Mouse (Mus musculus) ES-E14 (cell line): ENCODE results near the gene Slc29a3. TPM values are rescaled to one million over a fixed set of nuclear protein-coding genes. Genes with fewer than 3 reads are reported as not detected.

ENCODE experiments used
- DNase-seq: peaks from one replicate; pipeline ENCODE4 v3.0.0-alpha.2; 2013; ENCODE audit warnings: low read depth, low spot score
- H3K27ac ChIP-seq: 2 replicates; pipeline ENCODE4 v1.5.1; 2012; ENCODE audit warnings: low read depth, mild to moderate bottlenecking, low read length, moderate library complexity, mixed read lengths; ENCODE audit not compliant: poor library complexity, insufficient read depth, severe bottlenecking
- H3K36me3 ChIP-seq: 2 replicates; pipeline ENCODE4 v1.6.1; 2012; ENCODE audit warnings: mild to moderate bottlenecking, low read length, moderate library complexity, mixed read lengths; ENCODE audit not compliant: control insufficient read depth, poor library complexity, insufficient read depth, severe bottlenecking
- H3K4me1 ChIP-seq, 2 experiments: fragments of 150-350 bp in 1 of 2; sonication (generic) in 1 of 2; 2 replicates each; pipeline ENCODE4 v1.6.1; 2012; ENCODE audit warnings: low read length in 2 of 2, mild to moderate bottlenecking in 1 of 2, mixed read lengths in 1 of 2; ENCODE audit not compliant: control insufficient read depth in 2 of 2, insufficient read depth in 2 of 2, poor library complexity in 1 of 2
- H3K4me3 ChIP-seq, 2 experiments: fragments of 150-350 bp in 1 of 2; sonication (generic) in 1 of 2; 2 replicates each; pipeline ENCODE4 v1.5.1; 2012; ENCODE audit warnings: low read length in 2 of 2, low read depth in 1 of 2, mild to moderate bottlenecking in 1 of 2, mixed read lengths in 1 of 2; ENCODE audit not compliant: insufficient read depth in 1 of 2, poor library complexity in 1 of 2, severe bottlenecking in 1 of 2
- H3K9ac ChIP-seq: 2 replicates; pipeline ENCODE4 v1.6.1; 2012; ENCODE audit warnings: low read depth, mild to moderate bottlenecking, low read length, mixed read lengths; ENCODE audit not compliant: poor library complexity, insufficient read depth, severe bottlenecking
- H3K9me3 ChIP-seq: fragments of 150-350 bp; sonication (generic); 2 replicates; pipeline ENCODE4 v1.6.1; 2012; ENCODE audit warnings: low read depth, mild to moderate bottlenecking, low read length; ENCODE audit not compliant: control insufficient read depth, insufficient read depth
- CHD2 ChIP-seq: IDR thresholded peaks from 2 replicates; pipeline ENCODE4 v1.6.1; 2014; ENCODE audit warnings: mild to moderate bottlenecking, low read depth, low read length, inconsistent platforms
- HCFC1 ChIP-seq: IDR thresholded peaks from 2 replicates; pipeline ENCODE4 v1.6.1; 2012; ENCODE audit warnings: low read length, inconsistent platforms, borderline replicate concordance; ENCODE audit not compliant: insufficient read depth
- MAFK ChIP-seq: IDR thresholded peaks from 2 replicates; pipeline ENCODE4 v1.6.1; 2014; ENCODE audit warnings: mild to moderate bottlenecking, low read depth, low read length, inconsistent platforms; ENCODE audit not compliant: insufficient read depth
- ZC3H11A ChIP-seq: IDR thresholded peaks from 2 replicates; pipeline ENCODE4 v1.6.1; 2012; ENCODE audit warnings: low read depth, mild to moderate bottlenecking, inconsistent platforms, low read length, borderline replicate concordance
- ZNF384 ChIP-seq: IDR thresholded peaks from 2 replicates; pipeline ENCODE4 v1.6.1; 2012; ENCODE audit warnings: low read depth, low read length, inconsistent platforms
- in situ Hi-C, 2 experiments: fragments of 600-800 bp; cut with MboI; formaldehyde crosslinking; loops; one replicate each; pipeline ENCODE4 v1.15.1; 2025; ENCODE audit warnings: low sequenced_read_pairs in 2 of 2, inconsistent platforms in 1 of 2; ENCODE audit not compliant: unreplicated experiment in 2 of 2
- total RNA-seq: library from RNA; depleted of rRNA; stranded (reverse); fragments of 300-350 nt; gene quantifications from 2 replicates; pipeline ENCODE4 v1.2.3, GENCODE M21; 2012

Slc29a3 gene
- total RNA-seq, 1 experiment = 11.9 TPM

GRCm38 (mm10) chr10:60697775-60698174 is 54.8 kb downstream of the Slc29a3 start:
- in situ Hi-C loops = no loop called here
- Histone ChIP-seq H3K27ac (no peak overlapping the region), H3K9ac (no peak overlapping the region), H3K36me3 (no peaks in the 10 kb centered on the region), H3K4me1 (no peaks in the 10 kb centered on the region), H3K4me3 (no peak overlapping the region), H3K9me3 (no peaks in the 10 kb centered on the region; the same call in 1 of the 2 replicates)
- no peak for TF ChIP-seq CHD2
- no peak for DNase-seq

GRCm38 (mm10) chr10:60696975-60697374 is 55.6 kb downstream of the Slc29a3 start:
- H3K9me3 ChIP-seq = no peaks in the 10 kb centered on the region; the same call in 1 of the 2 replicates
- no peak for DNase-seq
- no peak overlapping the region for H3K4me3 ChIP-seq
- H3K36me3 ChIP-seq = no peaks in the 10 kb centered on the region
- H3K27ac ChIP-seq = no peak overlapping the region
- no peak overlapping the region for H3K9ac ChIP-seq
- peak; percentile 68; the same call in 1 of the 2 replicates for TF ChIP-seq ZC3H11A
- TF ChIP-seq MAFK = no peak
- no peaks in the 10 kb centered on the region for H3K4me1 ChIP-seq
- in situ Hi-C loops = no loop called here

- no peak for DNase-seq
- H3K4me3 ChIP-seq = no peak within 1 kb of the TSS
- H3K4me1 ChIP-seq = no peaks in the 10 kb centered on the region
- in situ Hi-C loops = no loop called here
- H3K9me3 ChIP-seq = no peaks in the 10 kb centered on the region; the same call in 1 of the 2 replicates
- no peaks in the 10 kb centered on the region for H3K36me3 ChIP-seq
- H3K27ac ChIP-seq = no peak within 1 kb of the TSS
- no peak within 1 kb of the TSS for H3K9ac ChIP-seq
- TF ChIP-seq HCFC1 = no peak
- TF ChIP-seq ZC3H11A = no peak
- TF ChIP-seq MAFK = no peak
- TF ChIP-seq ZNF384 = no peak
- TF ChIP-seq CHD2 = no peak
Observed at GRCm38 (mm10) chr10:60696390-60696789, 56.2 kb downstream of the Slc29a3 start, which contains the start of gene Cdh23. Gene Cdh23 (minus strand): TSS chr10:60696490.

- no peaks in the 10 kb centered on the region for H3K36me3 ChIP-seq
- H3K9me3 ChIP-seq = no peaks in the 10 kb centered on the region; the same call in 1 of the 2 replicates
- no peak overlapping the region for H3K9ac ChIP-seq
- H3K4me1 ChIP-seq = peaks cover 0 to 3% of the 10 kb centered on the region in 2 experiments; a peak in 1 of 4 replicates
- H3K4me3 ChIP-seq = peak overlapping the region in 1 of 2 experiments; percentile 3; a peak in 1 of 4 replicates
- in situ Hi-C loops = no loop called here
- no peak for TF ChIP-seq MAFK
- TF ChIP-seq ZC3H11A = no peak
- no peak for TF ChIP-seq CHD2
- no peak for TF ChIP-seq ZNF384
- no peak for TF ChIP-seq HCFC1
- no peak overlapping the region for H3K27ac ChIP-seq
- no peak for DNase-seq
Observed at GRCm38 (mm10) chr10:60691671-60692390, 60.8 kb downstream of the Slc29a3 start.

- no peak for DNase-seq
- peaks cover 0 to 3% of the 10 kb centered on the region in 2 experiments; a peak in 1 of 4 replicates for H3K4me1 ChIP-seq
- TF ChIP-seq CHD2 (no peak), ZC3H11A (no peak), HCFC1 (no peak), ZNF384 (no peak), MAFK (no peak)
- in situ Hi-C loops = no loop called here
- no peaks in the 10 kb centered on the region; the same call in 1 of the 2 replicates for H3K9me3 ChIP-seq
- H3K9ac ChIP-seq = no peak overlapping the region
- H3K36me3 ChIP-seq = no peaks in the 10 kb centered on the region
- no peak overlapping the region for H3K27ac ChIP-seq
- no peak overlapping the region for H3K4me3 ChIP-seq
Observed at GRCm38 (mm10) chr10:60690960-60691359, 61.6 kb downstream of the Slc29a3 start.
